Mouse (Mus musculus) E14TG2a.4 (cell line): ENCODE results near the gene Cacna1a.

Experiments used
- CTCF ChIP-seq: conservative IDR thresholded peaks from 2 replicates; pipeline ENCODE4 v1.5.1; 2014; ENCODE audit warnings: low read length
- NANOG ChIP-seq: IDR thresholded peaks from 2 replicates; pipeline ENCODE4 v1.6.1; 2014; ENCODE audit warnings: borderline replicate concordance, low read length, mixed read lengths

- no peak for TF ChIP-seq CTCF
- TF ChIP-seq NANOG: no peak
These were observed 245.8 kb downstream of the Cacna1a start for GRCm38 (mm10) chr8:84633841-84634584.
